Mouse (Mus musculus): ENCODE data around the gene Adamts12. TPM values are rescaled to one million over a fixed set of nuclear protein-coding genes. Genes with fewer than 3 reads are reported as not detected.

Gene Adamts12
- total RNA-seq, 2 experiments from 2014 or later: 0.05 TPM; not detected in 1

GRCm38 (mm10) chr15:11246402-11246801, 181.8 kb downstream of the Adamts12 start:
- ATAC-seq (replicated peaks; ENCODE audit: low FRiP score, low TSS enrichment, poor library complexity, severe bottlenecking): no peak

GRCm38 (mm10) chr15:11279273-11280080, 214.9 kb downstream of the Adamts12 start:
- no peak for ATAC-seq (replicated peaks; ENCODE audit: low FRiP score, low TSS enrichment, poor library complexity, severe bottlenecking)

- no peak for ATAC-seq (replicated peaks; ENCODE audit: low FRiP score, low TSS enrichment, poor library complexity, severe bottlenecking)
These were observed 216.2 kb downstream of the Adamts12 start for GRCm38 (mm10) chr15:11280689-11281264.

- ATAC-seq (replicated peaks; ENCODE audit: low FRiP score, low TSS enrichment, poor library complexity, severe bottlenecking): no peak
These were observed 218.6 kb downstream of the Adamts12 start for GRCm38 (mm10) chr15:11283171-11283570.

GRCm38 (mm10) chr15:11287780-11288179, 223.2 kb downstream of the Adamts12 start:
- ATAC-seq (replicated peaks; ENCODE audit: low FRiP score, low TSS enrichment, poor library complexity, severe bottlenecking): no peak

GRCm38 (mm10) chr15:11292246-11292645, 227.7 kb downstream of the Adamts12 start:
- no peak for ATAC-seq (replicated peaks; ENCODE audit: low FRiP score, low TSS enrichment, poor library complexity, severe bottlenecking)

- no peak for ATAC-seq (replicated peaks; ENCODE audit: low FRiP score, low TSS enrichment, poor library complexity, severe bottlenecking)
These were observed 230.4 kb downstream of the Adamts12 start for GRCm38 (mm10) chr15:11295016-11295415.

- ATAC-seq (replicated peaks; ENCODE audit: low FRiP score, low TSS enrichment, poor library complexity, severe bottlenecking): no peak
These were observed 233.4 kb downstream of the Adamts12 start for GRCm38 (mm10) chr15:11297960-11298359.

- ATAC-seq (replicated peaks; ENCODE audit: low FRiP score, low TSS enrichment, poor library complexity, severe bottlenecking): no peak
These were observed 252.5 kb downstream of the Adamts12 start for GRCm38 (mm10) chr15:11317077-11317476.

- ATAC-seq (replicated peaks; ENCODE audit: low FRiP score, low TSS enrichment, poor library complexity, severe bottlenecking): 0 out of 2 replicates have a peak, but pooled peaks have one; percentile 79
These were observed 255.9 kb downstream of the Adamts12 start for GRCm38 (mm10) chr15:11320481-11320880.

- no peak for ATAC-seq (replicated peaks; ENCODE audit: low FRiP score, low TSS enrichment, poor library complexity, severe bottlenecking)
These were observed 275.0 kb downstream of the Adamts12 start for GRCm38 (mm10) chr15:11339467-11340180.

- no peak for ATAC-seq (replicated peaks; ENCODE audit: low FRiP score, low TSS enrichment, poor library complexity, severe bottlenecking)
These were observed 291.3 kb downstream of the Adamts12 start for GRCm38 (mm10) chr15:11355865-11356264.

- no peak for ATAC-seq (replicated peaks; ENCODE audit: low FRiP score, low TSS enrichment, poor library complexity, severe bottlenecking)
These were observed 292.9 kb downstream of the Adamts12 start for GRCm38 (mm10) chr15:11357501-11357900.

GRCm38 (mm10) chr15:11360888-11361287, 296.3 kb downstream of the Adamts12 start:
- no peak for ATAC-seq (replicated peaks; ENCODE audit: low FRiP score, low TSS enrichment, poor library complexity, severe bottlenecking)

- no peak for ATAC-seq (replicated peaks; ENCODE audit: low FRiP score, low TSS enrichment, poor library complexity, severe bottlenecking)
These were observed 297.2 kb downstream of the Adamts12 start for GRCm38 (mm10) chr15:11361824-11362223.

- ATAC-seq (replicated peaks; ENCODE audit: low FRiP score, low TSS enrichment, poor library complexity, severe bottlenecking): no peak
These were observed 299.5 kb downstream of the Adamts12 start for GRCm38 (mm10) chr15:11364112-11364511.

- no peak for ATAC-seq (replicated peaks; ENCODE audit: low FRiP score, low TSS enrichment, poor library complexity, severe bottlenecking)
These were observed 300.2 kb downstream of the Adamts12 start for GRCm38 (mm10) chr15:11364795-11365194.

GRCm38 (mm10) chr15:11369572-11369971, 305.0 kb downstream of the Adamts12 start:
- no peak for ATAC-seq (replicated peaks; ENCODE audit: low FRiP score, low TSS enrichment, poor library complexity, severe bottlenecking)

GRCm38 (mm10) chr15:11370477-11371085, 306.0 kb downstream of the Adamts12 start:
- ATAC-seq (replicated peaks; ENCODE audit: low FRiP score, low TSS enrichment, poor library complexity, severe bottlenecking): no peak

All from megakaryocyte-erythroid progenitor cell, adult 5-6 weeks (primary cell).